Mouse (Mus musculus): ENCODE measurements around the gene Dctn1.

Gene Dctn1

GRCm38 (mm10) chr6:83179390-83180117 is 13.8 kb downstream of the Dctn1 start:
- no peak for TF ChIP-seq GATA4 (IDR thresholded peaks at IDR 0.05; ENCODE audit: insufficient replicate concordance, low read length)

GRCm38 (mm10) chr6:83180605-83181004 is 14.9 kb downstream of the Dctn1 start:
- TF ChIP-seq GATA4 (IDR thresholded peaks at IDR 0.05; ENCODE audit: insufficient replicate concordance, low read length): no peak

GRCm38 (mm10) chr6:83184858-83185435 is 19.2 kb downstream of the Dctn1 start:
- no peak for TF ChIP-seq GATA4 (IDR thresholded peaks at IDR 0.05; ENCODE audit: insufficient replicate concordance, low read length)

GRCm38 (mm10) chr6:83185895-83186861 is 20.5 kb downstream of the Dctn1 start:
- no peak for TF ChIP-seq GATA4 (IDR thresholded peaks at IDR 0.05; ENCODE audit: insufficient replicate concordance, low read length)

- no peak for TF ChIP-seq GATA4 (IDR thresholded peaks at IDR 0.05; ENCODE audit: insufficient replicate concordance, low read length)
Observed at GRCm38 (mm10) chr6:83186946-83187345, 21.2 kb downstream of the Dctn1 start.

GRCm38 (mm10) chr6:83193571-83193970 is 27.9 kb downstream of the Dctn1 start:
- TF ChIP-seq GATA4 (IDR thresholded peaks at IDR 0.05; ENCODE audit: insufficient replicate concordance, low read length): no peak

GRCm38 (mm10) chr6:83197345-83198004 is 31.8 kb downstream of the Dctn1 start:
- TF ChIP-seq GATA4 (IDR thresholded peaks at IDR 0.05; ENCODE audit: insufficient replicate concordance, low read length): no peak

- TF ChIP-seq GATA4 (IDR thresholded peaks at IDR 0.05; ENCODE audit: insufficient replicate concordance, low read length): no peak
Observed at GRCm38 (mm10) chr6:83203320-83203719, 37.6 kb downstream of the Dctn1 start.

- TF ChIP-seq GATA4 (IDR thresholded peaks at IDR 0.05; ENCODE audit: insufficient replicate concordance, low read length): no peak
Observed at GRCm38 (mm10) chr6:83205851-83206250, 40.1 kb downstream of the Dctn1 start.

- TF ChIP-seq GATA4 (IDR thresholded peaks at IDR 0.05; ENCODE audit: insufficient replicate concordance, low read length): no peak
Observed at GRCm38 (mm10) chr6:83206321-83206720, 40.6 kb downstream of the Dctn1 start.

GRCm38 (mm10) chr6:83207361-83208049 is 41.8 kb downstream of the Dctn1 start:
- no peak for TF ChIP-seq GATA4 (IDR thresholded peaks at IDR 0.05; ENCODE audit: insufficient replicate concordance, low read length)

- no peak for TF ChIP-seq GATA4 (IDR thresholded peaks at IDR 0.05; ENCODE audit: insufficient replicate concordance, low read length)
Observed at GRCm38 (mm10) chr6:83208050-83208400, 42.3 kb downstream of the Dctn1 start.

- no peak for TF ChIP-seq GATA4 (IDR thresholded peaks at IDR 0.05; ENCODE audit: insufficient replicate concordance, low read length)
Observed at GRCm38 (mm10) chr6:83210495-83210894, 44.8 kb downstream of the Dctn1 start.

GRCm38 (mm10) chr6:83211526-83211925 is 45.8 kb downstream of the Dctn1 start:
- no peak for TF ChIP-seq GATA4 (IDR thresholded peaks at IDR 0.05; ENCODE audit: insufficient replicate concordance, low read length)
